Mouse (Mus musculus) embryonic facial prominence, embryonic 15.5 days (tissue): ENCODE measurements around the gene Ager. TPM values are rescaled to one million over a fixed set of nuclear protein-coding genes. Genes with fewer than 3 reads are reported as not detected.
A peak's percentile ranks its signal among the peaks of the same experiment; 100 is the strongest.

Experiments
- ATAC-seq: fragments of 200-750 bp; cut with Nextera tagmentation; 2 replicates; pipeline ENCODE4 v1.8.0; 2017; ENCODE audit warnings: low read depth, moderate TSS enrichment; ENCODE audit not compliant: insufficient number of reproducible peaks, low FRiP score, low TSS enrichment
- H3K27ac ChIP-seq: fragments of 300-500 bp; sonication (generic); replicated peaks from 2 replicates; pipeline ENCODE4 v1.5.1; 2015; ENCODE audit warnings: mild to moderate bottlenecking, inconsistent platforms
- H3K27me3 ChIP-seq: fragments of 300-500 bp; sonication (generic); 2 replicates; pipeline ENCODE4 v1.6.1; 2015; ENCODE audit warnings: inconsistent platforms
- H3K36me3 ChIP-seq: fragments of 300-500 bp; sonication (generic); 2 replicates; pipeline ENCODE4 v1.6.1; 2015; ENCODE audit warnings: mild to moderate bottlenecking, inconsistent platforms
- H3K4me1 ChIP-seq: fragments of 300-500 bp; sonication (generic); 2 replicates; pipeline ENCODE4 v1.6.1; 2015; ENCODE audit warnings: inconsistent platforms
- H3K4me2 ChIP-seq: fragments of 300-500 bp; sonication (generic); replicated peaks from 2 replicates; pipeline ENCODE4 v1.6.1; 2015; ENCODE audit warnings: mild to moderate bottlenecking, inconsistent platforms
- H3K4me3 ChIP-seq: fragments of 300-500 bp; sonication (generic); replicated peaks from 2 replicates; pipeline ENCODE4 v1.5.1; 2015; ENCODE audit warnings: mild to moderate bottlenecking, inconsistent platforms
- H3K9ac ChIP-seq: fragments of 300-500 bp; sonication (generic); 2 replicates; pipeline ENCODE4 v1.6.1; 2015; ENCODE audit warnings: inconsistent platforms
- H3K9me3 ChIP-seq: fragments of 300-500 bp; sonication (generic); replicated peaks from 2 replicates; pipeline ENCODE4 v1.6.1; 2016; ENCODE audit warnings: inconsistent platforms
- WGBS: fragments of 180-500 bp; shearing (Covaris S2); methylation state at CpG from one replicate; pipeline ENCODE4 v1.1.7; 2015; 5-methylcytosine and 5-hydroxymethylcytosine counted together
- polyA plus RNA-seq: library from polyadenylated mRNA; unstranded; fragments of >200 nt; fragmentation: Nextera tagmentation; extraction: Ambion mirVana; gene quantifications from 2 replicates; pipeline ENCODE4 v1.2.1, GENCODE M21; 2015

The Ager gene
- polyA plus RNA-seq, 1 experiment from 2014 or later = 3.7 TPM

DNA sequence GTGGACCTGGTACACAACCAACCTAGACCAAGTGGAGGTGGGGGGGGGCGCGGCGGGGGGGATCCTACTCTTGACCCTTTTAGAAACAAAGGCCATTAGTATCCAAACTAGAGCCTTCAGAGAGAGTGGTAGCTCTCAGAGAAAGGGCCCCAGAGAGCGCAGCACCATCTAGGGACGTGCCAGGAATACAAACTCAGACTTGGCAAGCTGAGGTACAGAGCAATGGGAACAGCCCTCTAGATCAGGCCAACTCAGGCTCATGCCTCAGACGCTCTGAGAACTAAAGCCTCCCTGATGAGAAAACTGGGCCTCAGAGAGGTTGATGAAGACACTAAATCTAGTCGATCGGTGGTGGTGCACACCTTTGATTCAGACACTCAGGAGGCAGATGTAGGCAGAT is 12.5 kb upstream of the Ager start:
- no peak overlapping the region for H3K4me3 ChIP-seq
- no peak overlapping the region for H3K27ac ChIP-seq
- no peaks in the 10 kb centered on the region for H3K36me3 ChIP-seq
- H3K4me1 ChIP-seq = peaks cover 35% of the 10 kb centered on the region
- no peaks in the 10 kb centered on the region for H3K27me3 ChIP-seq
- no peak for ATAC-seq
- no peak overlapping the region for H3K4me2 ChIP-seq
- H3K9ac ChIP-seq = no peak overlapping the region
- H3K9me3 ChIP-seq = no peaks in the 10 kb centered on the region
- WGBS = 87% methylated on average over 8 of the region's 8 CpGs

DNA sequence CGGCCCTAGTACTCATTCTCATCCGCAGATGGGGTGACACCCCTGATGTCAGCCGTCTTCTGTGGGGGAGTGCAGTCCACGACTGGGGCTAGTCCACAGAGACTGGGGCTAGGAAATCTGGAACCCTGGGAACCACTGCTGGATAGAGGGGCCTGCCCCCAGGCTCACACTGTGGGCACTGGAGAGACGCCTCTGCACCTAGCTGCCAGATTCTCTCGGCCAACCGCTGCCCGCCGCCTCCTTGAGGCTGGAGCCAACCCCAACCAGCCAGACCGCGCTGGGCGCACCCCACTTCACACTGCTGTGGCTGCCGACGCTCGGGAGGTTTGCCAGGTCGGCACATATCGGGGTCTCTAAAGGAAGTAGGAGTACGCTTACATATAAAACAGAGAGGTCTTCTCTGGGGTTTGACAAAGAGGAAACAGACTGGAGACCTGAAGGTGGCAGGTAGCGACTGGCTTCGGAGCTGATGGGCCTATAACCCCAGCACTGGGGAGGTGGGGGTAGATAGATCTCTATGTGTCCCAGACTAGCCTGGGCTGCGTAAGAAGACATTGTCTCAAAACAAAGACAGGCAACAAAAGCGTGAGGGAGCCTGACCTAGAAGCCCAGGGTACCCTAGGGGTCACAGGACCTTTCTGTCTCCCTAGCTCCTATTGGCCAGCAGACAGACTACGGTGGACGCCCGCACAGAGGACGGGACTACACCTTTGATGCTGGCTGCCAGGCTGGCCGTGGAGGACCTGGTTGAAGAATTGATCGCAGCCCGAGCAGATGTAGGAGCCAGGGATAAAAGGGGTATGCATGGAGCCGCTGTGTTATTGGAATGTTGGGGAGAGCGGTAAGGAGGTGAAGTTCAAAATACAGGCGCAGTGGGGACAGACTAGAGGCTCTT is 11.5 kb upstream of the Ager start:
- Histone ChIP-seq H3K4me1 (peaks cover 45% of the 10 kb centered on the region), H3K4me3 (peak overlapping the region; percentile 84), H3K27me3 (no peaks in the 10 kb centered on the region), H3K27ac (peak overlapping the region; percentile 98), H3K4me2 (peak overlapping the region; percentile 95), H3K36me3 (no peaks in the 10 kb centered on the region), H3K9me3 (no peaks in the 10 kb centered on the region), H3K9ac (peak overlapping the region; percentile 90)
- no peak for ATAC-seq
- 23% methylated on average over 32 of the region's 32 CpGs for WGBS

DNA sequence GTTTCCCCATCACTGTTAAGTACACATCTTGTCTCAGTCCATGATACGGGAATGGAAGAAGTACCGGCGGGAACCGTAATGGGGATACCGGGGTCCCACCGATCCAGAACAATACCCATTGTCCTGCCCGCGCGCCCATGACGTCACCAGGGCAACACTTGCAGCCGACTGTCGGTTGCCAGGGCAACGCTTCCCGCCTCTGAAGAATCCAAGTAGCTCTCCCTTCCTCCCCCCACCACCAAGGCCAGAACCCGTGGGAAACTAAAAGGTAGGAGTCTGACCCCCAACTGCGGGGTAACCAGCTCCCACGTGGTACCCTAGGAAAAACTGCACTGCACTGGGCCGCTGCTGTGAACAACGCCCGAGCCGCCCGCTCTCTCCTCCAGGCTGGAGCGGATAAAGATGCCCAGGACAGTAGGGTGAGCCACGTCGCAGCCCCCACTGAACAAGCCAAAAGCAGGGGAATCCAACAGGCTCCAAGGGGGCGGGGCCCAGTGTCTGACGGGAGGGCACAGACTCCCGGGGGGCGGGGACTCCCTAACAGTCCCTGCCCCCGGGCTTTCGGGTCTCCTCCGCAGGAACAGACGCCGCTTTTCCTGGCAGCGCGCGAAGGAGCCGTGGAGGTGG is 10.8 kb upstream of the Ager start:
- Histone ChIP-seq H3K4me1 (peaks cover 51% of the 10 kb centered on the region), H3K36me3 (no peaks in the 10 kb centered on the region), H3K27ac (peak overlapping the region; percentile 98), H3K9me3 (no peaks in the 10 kb centered on the region), H3K4me2 (peak overlapping the region; percentile 95), H3K4me3 (peak overlapping the region; percentile 84), H3K27me3 (no peaks in the 10 kb centered on the region), H3K9ac (peak overlapping the region; percentile 90)
- peak; percentile 89 for ATAC-seq
- WGBS = under 1% methylated on average over 38 of the region's 38 CpGs

GRCm38 (mm10) chr17:34587423-34587811 is 10.2 kb upstream of the Ager start:
- Histone ChIP-seq H3K4me3 (peak overlapping the region; percentile 84), H3K27ac (peak overlapping the region; percentile 98), H3K36me3 (no peaks in the 10 kb centered on the region), H3K9me3 (no peaks in the 10 kb centered on the region), H3K27me3 (no peaks in the 10 kb centered on the region), H3K9ac (peak overlapping the region; percentile 90), H3K4me1 (peaks cover 51% of the 10 kb centered on the region), H3K4me2 (peak overlapping the region; percentile 95)
- 0% methylated on average over 50 of the region's 50 CpGs for WGBS
- ATAC-seq = peak; percentile 87

GRCm38 (mm10) chr17:34587814-34588213 is 9.8 kb upstream of the Ager start:
- ATAC-seq = no peak
- WGBS = 3% methylated on average over 19 of the region's 19 CpGs
- peak overlapping the region; percentile 95 for H3K4me2 ChIP-seq

GRCm38 (mm10) chr17:34588767-34589166 is 8.9 kb upstream of the Ager start:
- H3K4me2 ChIP-seq = no peak overlapping the region
- 49% methylated on average over 3 of the region's 3 CpGs for WGBS
- no peaks in the 10 kb centered on the region for H3K27me3 ChIP-seq

More at GRCm38 (mm10) chr17:34587814-34588213, 9.8 kb upstream of the Ager start:
- no peaks in the 10 kb centered on the region for H3K36me3 ChIP-seq
- H3K9me3 ChIP-seq = no peaks in the 10 kb centered on the region
- H3K4me1 ChIP-seq = peaks cover 51% of the 10 kb centered on the region
- H3K4me3 ChIP-seq = peak overlapping the region; percentile 84
- H3K9ac ChIP-seq = peak overlapping the region; percentile 90
- peak overlapping the region; percentile 98 for H3K27ac ChIP-seq
- no peaks in the 10 kb centered on the region for H3K27me3 ChIP-seq

GRCm38 (mm10) chr17:34589206-34589605 is 8.5 kb upstream of the Ager start:
- Histone ChIP-seq H3K9me3 (no peaks in the 10 kb centered on the region), H3K4me2 (no peak overlapping the region; the same call in 1 of the 2 replicates), H3K27me3 (no peaks in the 10 kb centered on the region), H3K4me1 (peaks cover 63% of the 10 kb centered on the region), H3K9ac (no peak overlapping the region), H3K36me3 (no peaks in the 10 kb centered on the region), H3K4me3 (no peak overlapping the region), H3K27ac (no peak overlapping the region)
- WGBS = 29% methylated on average over 7 of the region's 7 CpGs
- no peak for ATAC-seq

More at GRCm38 (mm10) chr17:34588767-34589166, 8.9 kb upstream of the Ager start:
- no peak overlapping the region for H3K4me3 ChIP-seq
- H3K9me3 ChIP-seq = no peaks in the 10 kb centered on the region
- no peak overlapping the region for H3K27ac ChIP-seq
- no peak for ATAC-seq
- H3K9ac ChIP-seq = no peak overlapping the region
- H3K4me1 ChIP-seq = peaks cover 58% of the 10 kb centered on the region
- no peaks in the 10 kb centered on the region for H3K36me3 ChIP-seq

DNA sequence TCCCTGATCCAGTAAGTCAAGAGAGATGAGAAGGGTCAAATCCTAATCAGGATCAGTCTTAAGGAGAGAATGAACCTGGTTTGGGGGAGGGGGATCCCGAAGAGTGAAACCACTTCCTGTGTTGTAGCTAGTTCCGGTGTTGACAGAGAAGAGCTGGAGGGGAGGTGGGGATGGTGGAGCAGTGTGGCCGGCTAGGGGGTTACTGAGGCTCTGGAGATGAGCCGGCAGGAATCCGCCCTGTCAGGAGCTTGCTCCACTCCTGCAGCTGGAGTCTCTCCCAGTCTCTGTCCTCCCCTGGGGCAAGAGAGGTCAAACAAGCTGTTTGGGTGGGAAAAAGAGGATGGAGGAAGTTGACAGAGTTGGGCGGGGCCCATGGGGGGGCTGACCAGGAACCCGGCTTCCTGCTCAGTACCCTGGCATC is 8.0 kb upstream of the Ager start, which contains the start of gene Gpsm3:
Gene Gpsm3 (plus strand): TSS at position 126 of the 421 bp plus-strand sequence.
- peak within 1 kb of the TSS; percentile 98 for H3K27ac ChIP-seq
- peak within 1 kb of the TSS; percentile 78 for H3K4me2 ChIP-seq
- H3K36me3 ChIP-seq = peaks cover 4% of the 10 kb centered on the region
- no peaks in the 10 kb centered on the region for H3K27me3 ChIP-seq
- peaks cover 67% of the 10 kb centered on the region for H3K4me1 ChIP-seq
- H3K9ac ChIP-seq = no peak within 1 kb of the TSS
- peak within 1 kb of the TSS; percentile 16; the same call in 1 of the 2 replicates for H3K4me3 ChIP-seq
- no peaks in the 10 kb centered on the region for H3K9me3 ChIP-seq
- WGBS = 14% methylated on average over 7 of the region's 7 CpGs
- ATAC-seq = no peak

DNA sequence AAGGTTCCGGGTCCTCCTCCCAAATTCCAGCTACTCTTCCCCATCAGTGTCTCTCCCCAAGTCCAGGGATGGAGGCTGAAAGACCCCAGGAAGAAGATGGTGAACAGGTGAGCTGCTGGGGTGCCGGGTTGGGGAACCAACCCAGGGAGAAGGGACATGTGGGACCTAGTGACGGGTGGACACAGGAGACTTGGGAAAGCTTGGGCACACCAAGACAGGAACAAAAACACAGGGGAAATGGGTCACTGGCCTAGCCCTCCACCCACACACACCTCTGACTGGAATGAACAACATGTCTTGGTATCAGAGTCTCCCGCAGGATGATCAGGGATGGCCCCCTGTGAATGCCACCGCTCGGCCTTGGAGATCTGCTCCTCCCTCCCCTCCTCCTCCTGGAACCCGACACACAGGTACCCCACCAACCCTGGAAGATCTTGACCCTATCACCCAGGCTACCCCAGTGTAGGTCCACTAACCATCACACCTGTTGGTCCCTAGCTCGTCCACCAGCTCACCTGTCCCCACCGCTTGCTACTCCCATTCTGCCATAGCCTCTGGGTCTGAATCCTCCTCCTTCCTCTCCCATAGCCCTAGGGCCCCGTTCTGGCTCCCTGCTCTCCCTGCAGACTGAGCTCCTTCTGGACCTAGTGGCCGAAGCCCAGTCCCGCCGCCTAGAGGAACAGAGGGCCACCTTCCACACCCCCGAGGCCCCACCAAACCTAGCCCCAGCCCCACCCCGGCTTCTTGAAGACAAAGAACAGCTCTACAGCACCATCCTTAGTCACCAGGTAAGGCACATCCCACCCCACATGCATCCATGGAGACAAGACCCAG is 7.3 kb upstream of the Ager start:
- no peak for ATAC-seq
- Histone ChIP-seq H3K4me2 (peak overlapping the region; percentile 78), H3K9me3 (no peaks in the 10 kb centered on the region), H3K27ac (peak overlapping the region; percentile 98), H3K27me3 (no peaks in the 10 kb centered on the region), H3K9ac (no peak overlapping the region), H3K4me1 (peaks cover 72% of the 10 kb centered on the region), H3K4me3 (peak overlapping the region; percentile 16; the same call in 1 of the 2 replicates), H3K36me3 (peaks cover 11% of the 10 kb centered on the region)
- WGBS = 63% methylated on average over 15 of the region's 15 CpGs

DNA sequence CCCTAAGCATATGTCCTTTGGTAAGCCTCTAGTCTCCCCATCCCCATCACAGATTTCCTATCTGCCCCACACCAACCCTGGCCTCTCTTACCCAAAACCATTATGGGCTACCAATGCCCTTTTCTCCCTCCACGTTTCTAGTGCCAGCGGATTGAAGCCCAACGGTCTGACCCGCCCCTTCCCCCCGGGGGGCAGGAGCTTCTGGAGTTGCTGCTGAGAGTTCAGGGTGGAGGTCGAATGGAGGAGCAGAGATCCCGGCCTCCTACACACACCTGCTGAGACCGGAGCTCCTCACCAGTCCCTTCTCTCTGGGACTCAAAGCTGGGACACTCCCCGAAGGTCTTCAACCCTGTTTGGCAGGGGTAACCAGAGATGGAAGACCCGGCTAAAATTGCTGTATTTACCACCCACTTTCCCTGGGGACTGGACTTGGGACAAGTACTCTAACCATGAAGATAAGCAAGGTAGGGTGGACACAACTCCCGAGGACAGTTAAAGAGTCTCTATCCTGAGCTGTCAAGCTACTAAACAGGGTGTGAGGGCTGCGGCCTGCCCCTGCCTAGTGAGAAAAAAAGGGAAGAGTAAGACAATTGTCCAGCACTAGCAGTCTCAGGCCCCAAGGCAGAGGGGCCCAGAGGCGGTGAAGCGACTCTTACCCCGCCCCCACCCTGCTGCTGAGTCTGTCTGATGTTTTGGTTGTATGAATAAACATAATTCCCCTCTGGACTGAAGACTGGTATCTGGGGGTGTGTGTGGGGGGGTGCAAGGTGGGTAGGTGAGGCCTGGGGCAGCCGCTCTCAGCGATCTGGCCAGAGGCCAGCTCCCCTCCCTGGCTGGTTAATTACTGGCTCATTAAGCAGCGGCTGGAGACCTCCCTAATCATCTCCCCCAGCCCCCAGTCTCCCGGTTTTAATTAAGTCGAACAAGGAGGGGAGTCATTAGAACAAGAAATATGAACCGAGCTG is 6.4 kb upstream of the Ager start, which contains the start of gene Pbx2:
Gene Pbx2 (plus strand): TSS at position 238 of the 965 bp plus-strand sequence.
- Histone ChIP-seq H3K4me3 (peak within 1 kb of the TSS; percentile 78), H3K36me3 (peaks cover 20% of the 10 kb centered on the region), H3K4me1 (peaks cover 75% of the 10 kb centered on the region), H3K4me2 (peak within 1 kb of the TSS; percentile 78), H3K9me3 (no peaks in the 10 kb centered on the region), H3K27me3 (no peaks in the 10 kb centered on the region), H3K27ac (peak within 1 kb of the TSS; percentile 98), H3K9ac (peak within 1 kb of the TSS; percentile 93)
- 4% methylated on average over 21 of the region's 21 CpGs for WGBS
- no peak for ATAC-seq
